Mouse (Mus musculus): Measurements from ENCODE around the gene Fadd. TPM values are rescaled to one million over a fixed set of nuclear protein-coding genes. Genes with fewer than 3 reads are reported as not detected.
A peak's percentile ranks its signal among the peaks of the same experiment; 100 is the strongest.

The Fadd gene
- polyA plus RNA-seq, 1 experiment from 2014 or later = 10.6 TPM

DNA sequence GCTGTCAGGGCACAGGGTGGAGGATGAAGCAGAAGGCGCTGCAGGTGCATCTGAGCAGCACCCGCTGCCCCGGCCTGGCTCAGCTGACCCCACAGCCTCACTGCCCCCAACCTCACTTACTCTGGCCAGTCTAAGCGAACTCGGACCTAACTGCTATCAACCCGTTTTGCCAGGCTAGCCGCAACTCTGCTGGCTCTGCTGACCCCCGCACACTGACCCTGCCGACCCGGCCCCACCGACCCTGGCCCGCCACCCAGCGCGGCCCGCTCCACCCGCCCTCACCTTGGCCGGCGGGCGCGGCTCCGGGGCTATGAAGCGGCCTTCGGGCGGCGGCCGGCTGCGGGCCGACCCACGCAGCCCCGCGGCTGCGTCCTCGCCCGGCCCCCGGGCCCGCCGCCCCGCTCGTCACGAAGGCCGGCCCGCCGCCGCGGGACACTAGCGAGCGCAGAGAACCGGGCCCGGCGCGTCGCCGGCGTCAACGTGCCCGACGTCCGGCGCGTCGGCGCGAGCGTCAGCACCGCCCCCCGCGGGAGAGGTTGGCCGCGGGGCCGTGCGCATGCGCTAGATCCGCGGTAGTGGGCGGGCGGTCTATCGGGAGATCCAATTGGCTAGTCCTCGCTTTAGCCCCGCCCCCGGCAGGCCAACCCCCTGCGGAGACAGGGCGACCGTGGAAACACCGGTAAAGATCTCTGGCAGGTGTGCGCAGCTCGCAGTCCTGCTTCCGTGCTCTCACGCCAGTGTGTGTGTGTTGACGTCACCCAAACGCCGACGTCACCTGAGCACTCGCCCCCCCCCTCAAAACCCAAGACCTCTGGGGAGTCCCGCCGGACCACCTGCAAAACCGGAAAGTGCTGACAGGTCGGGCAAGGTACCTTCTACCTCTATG lies 28.8 kb downstream of the Fadd start, which contains the start of gene Ppfia1:
Gene Ppfia1, minus strand, starts transcription at position 493 of the 886 bp plus-strand sequence.
- H3K27ac ChIP-seq (replicated peaks) = peak within 1 kb of the TSS; percentile 60
- H3K27me3 ChIP-seq = no peaks in the 10 kb centered on the region
- peak; percentile 91 for ATAC-seq (ENCODE audit: insufficient number of reproducible peaks, low FRiP score, low TSS enrichment, low read depth)
- H3K9ac ChIP-seq = peak within 1 kb of the TSS; percentile 98
- under 1% methylated on average over 96 of the region's 97 CpGs for WGBS
- H3K36me3 ChIP-seq = peaks cover 33% of the 10 kb centered on the region
- peak within 1 kb of the TSS; percentile 77 for H3K4me2 ChIP-seq (replicated peaks)
- H3K9me3 ChIP-seq (replicated peaks) = no peaks in the 10 kb centered on the region
- peak within 1 kb of the TSS; percentile 96 for H3K4me3 ChIP-seq (replicated peaks)
- peaks cover 28% of the 10 kb centered on the region for H3K4me1 ChIP-seq

DNA sequence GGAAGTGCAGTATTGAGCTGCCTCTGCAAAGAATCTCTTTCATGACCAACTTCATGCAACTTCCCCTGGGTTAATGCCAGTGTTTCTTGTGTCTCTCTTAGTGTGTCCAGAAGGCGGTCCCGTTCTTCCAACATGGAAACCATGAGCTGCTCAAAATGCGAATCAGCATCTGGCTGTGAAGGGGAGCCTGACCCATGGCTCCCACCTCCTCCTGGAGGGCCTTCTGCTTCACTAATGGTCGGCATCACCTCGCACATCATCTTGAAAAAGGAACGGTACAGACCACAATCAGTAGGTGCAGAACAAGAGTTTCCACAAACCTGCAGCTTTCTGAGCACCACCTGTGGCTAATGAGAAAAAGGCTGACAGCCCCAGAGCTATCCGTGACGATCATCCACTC lies 30.0 kb downstream of the Fadd start:
- H3K4me2 ChIP-seq (replicated peaks) = peak overlapping the region; percentile 77
- no peaks in the 10 kb centered on the region for H3K9me3 ChIP-seq (replicated peaks)
- H3K4me3 ChIP-seq (replicated peaks) = peak overlapping the region; percentile 96
- no peaks in the 10 kb centered on the region for H3K27me3 ChIP-seq
- H3K36me3 ChIP-seq = peaks cover 33% of the 10 kb centered on the region
- peak overlapping the region; percentile 98; the same call in 1 of the 2 replicates for H3K9ac ChIP-seq
- no peak for ATAC-seq (ENCODE audit: insufficient number of reproducible peaks, low FRiP score, low TSS enrichment, low read depth)
- 83% methylated on average over 8 of the region's 8 CpGs for WGBS
- peaks cover 28% of the 10 kb centered on the region for H3K4me1 ChIP-seq
- no peak overlapping the region for H3K27ac ChIP-seq (replicated peaks)

DNA sequence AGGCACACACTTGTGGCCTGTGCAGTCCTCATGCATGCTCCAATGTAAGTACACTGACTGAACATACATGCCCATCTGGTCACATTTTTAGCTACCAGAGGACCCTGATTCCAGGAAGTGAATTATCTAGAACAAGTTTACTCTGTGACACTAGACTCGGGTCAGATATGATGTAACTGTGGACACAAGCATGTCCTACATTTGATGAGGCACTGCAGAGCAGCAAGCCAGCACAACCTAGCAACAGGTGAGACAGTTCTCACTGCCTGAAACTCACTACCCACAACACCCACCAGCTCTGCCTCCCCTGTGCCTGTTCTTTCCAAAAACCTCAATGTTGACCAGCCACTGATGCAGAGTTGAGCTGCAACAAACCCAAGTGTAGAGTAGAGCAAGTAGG lies 31.5 kb downstream of the Fadd start:
- Histone ChIP-seq H3K9ac (0 out of 2 replicates have a peak overlapping the region, but pooled peaks have one; percentile 12), H3K4me1 (peaks cover 28% of the 10 kb centered on the region), H3K27me3 (no peaks in the 10 kb centered on the region), H3K4me2 (replicated peaks) (no peak overlapping the region), H3K27ac (replicated peaks) (no peak overlapping the region), H3K9me3 (replicated peaks) (no peaks in the 10 kb centered on the region), H3K36me3 (peaks cover 39% of the 10 kb centered on the region), H3K4me3 (replicated peaks) (no peak overlapping the region)
- WGBS = 86% methylated on average over 1 of the region's 1 CpGs
- no peak for ATAC-seq (ENCODE audit: insufficient number of reproducible peaks, low FRiP score, low TSS enrichment, low read depth)

DNA sequence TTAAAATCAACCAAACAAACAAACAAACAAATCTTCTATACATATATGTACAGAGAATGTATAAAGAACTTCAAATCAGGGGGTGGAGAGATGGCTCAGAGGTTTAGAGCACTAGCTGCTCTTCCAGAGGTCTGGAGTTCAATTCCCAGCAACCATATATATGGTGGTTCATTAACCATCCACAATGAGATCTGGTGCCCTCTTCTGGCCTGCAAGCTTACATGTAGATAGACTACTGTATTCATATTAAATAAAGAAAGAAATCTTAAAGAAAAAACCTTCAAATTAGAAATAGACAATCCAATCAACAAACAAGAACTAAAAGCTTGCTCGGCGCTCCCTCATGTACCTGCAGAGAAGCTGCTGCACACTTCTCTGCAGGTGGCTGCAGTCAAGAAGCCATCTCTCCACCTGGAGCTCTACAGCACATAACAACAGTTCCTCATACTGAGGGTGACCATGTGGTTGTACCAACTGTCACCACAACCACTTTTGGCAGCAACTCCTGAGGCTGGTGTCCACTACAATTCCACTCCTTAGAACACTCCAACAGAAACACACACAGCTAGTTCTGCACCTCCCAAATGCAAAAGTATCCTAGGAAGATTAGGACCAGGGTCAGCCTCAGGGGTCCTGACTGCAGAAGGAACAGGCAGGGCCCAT lies 32.2 kb downstream of the Fadd start:
- Histone ChIP-seq H3K9me3 (replicated peaks) (no peaks in the 10 kb centered on the region), H3K36me3 (peaks cover 39% of the 10 kb centered on the region), H3K4me1 (peaks cover 28% of the 10 kb centered on the region), H3K27ac (replicated peaks) (no peak overlapping the region), H3K4me3 (replicated peaks) (no peak overlapping the region), H3K4me2 (replicated peaks) (no peak overlapping the region), H3K9ac (no peak overlapping the region), H3K27me3 (no peaks in the 10 kb centered on the region)
- ATAC-seq (ENCODE audit: insufficient number of reproducible peaks, low FRiP score, low TSS enrichment, low read depth) = no peak
- 100% methylated on average over 2 of the region's 2 CpGs for WGBS

DNA sequence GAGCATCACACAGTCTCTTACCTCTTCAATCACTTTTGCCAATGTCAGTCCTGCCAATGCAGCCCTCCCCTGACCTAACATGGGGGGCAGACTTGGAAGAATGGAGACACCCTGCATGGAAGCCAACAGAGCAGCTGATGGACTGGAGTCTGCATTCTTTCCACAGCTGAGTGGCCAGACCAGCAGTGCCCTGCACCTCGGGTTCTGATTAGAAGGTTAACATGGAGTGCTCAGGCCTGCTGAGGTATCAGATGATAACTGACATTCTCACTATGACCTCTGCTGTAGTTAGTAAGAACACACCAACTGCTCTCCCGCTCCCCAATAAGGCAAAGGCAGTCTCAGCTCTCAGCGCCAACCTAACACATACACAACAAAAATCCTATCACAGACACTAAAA lies 37.0 kb downstream of the Fadd start:
- WGBS = 88% methylated on average over 3 of the region's 3 CpGs
- Histone ChIP-seq H3K36me3 (peaks cover 22% of the 10 kb centered on the region), H3K4me2 (replicated peaks) (no peak overlapping the region), H3K27ac (replicated peaks) (no peak overlapping the region), H3K27me3 (no peaks in the 10 kb centered on the region), H3K4me3 (replicated peaks) (no peak overlapping the region), H3K9me3 (replicated peaks) (no peaks in the 10 kb centered on the region), H3K9ac (no peak overlapping the region), H3K4me1 (0 out of 2 replicates have a peak, but pooled peaks cover under 1% of the 10 kb centered on the region)
- ATAC-seq (ENCODE audit: insufficient number of reproducible peaks, low FRiP score, low TSS enrichment, low read depth) = no peak

DNA sequence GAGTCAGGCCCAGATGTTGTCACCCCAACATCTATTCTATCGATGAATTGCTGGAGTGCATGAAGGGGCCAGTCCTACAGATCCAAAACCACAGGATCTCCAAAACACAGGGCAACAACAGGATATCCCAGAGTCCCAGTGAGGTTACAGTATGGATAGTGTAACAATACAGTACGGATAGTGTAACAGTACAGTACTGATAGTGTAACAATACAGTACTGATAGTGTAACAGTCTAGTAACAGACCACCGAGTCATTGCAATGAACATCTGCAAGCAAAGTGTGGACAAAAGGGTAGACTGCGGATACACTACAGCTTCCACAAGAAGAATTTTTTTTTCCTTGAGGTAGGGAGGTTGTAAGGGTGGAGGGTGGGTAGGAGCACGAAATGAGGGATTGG lies 40.9 kb downstream of the Fadd start:
- H3K36me3 ChIP-seq = no peaks in the 10 kb centered on the region
- ATAC-seq (ENCODE audit: insufficient number of reproducible peaks, low FRiP score, low TSS enrichment, low read depth) = no peak
- no peak overlapping the region for H3K4me3 ChIP-seq (replicated peaks)
- H3K9ac ChIP-seq = no peak overlapping the region
- no peak overlapping the region for H3K4me2 ChIP-seq (replicated peaks)
- no peaks in the 10 kb centered on the region for H3K9me3 ChIP-seq (replicated peaks)
- peaks cover 26% of the 10 kb centered on the region for H3K4me1 ChIP-seq
- no peak overlapping the region for H3K27ac ChIP-seq (replicated peaks)
- 92% methylated on average over 5 of the region's 5 CpGs for WGBS
- no peaks in the 10 kb centered on the region for H3K27me3 ChIP-seq

GRCm38 (mm10) chr7:144539146-144539545 lies 43.1 kb downstream of the Fadd start:
- no peaks in the 10 kb centered on the region for H3K36me3 ChIP-seq
- peaks cover 48% of the 10 kb centered on the region for H3K4me1 ChIP-seq
- no peak overlapping the region for H3K4me2 ChIP-seq (replicated peaks)
- no peaks in the 10 kb centered on the region for H3K27me3 ChIP-seq
- 0 out of 2 replicates have a peak, but pooled peaks have one; percentile 21 for ATAC-seq (ENCODE audit: insufficient number of reproducible peaks, low FRiP score, low TSS enrichment, low read depth)
- WGBS = 82% methylated on average over 2 of the region's 2 CpGs
- no peaks in the 10 kb centered on the region for H3K9me3 ChIP-seq (replicated peaks)
- H3K9ac ChIP-seq = no peak overlapping the region
- no peak overlapping the region for H3K4me3 ChIP-seq (replicated peaks)
- H3K27ac ChIP-seq (replicated peaks) = peak overlapping the region; percentile 80; the same call in 1 of the 2 replicates

DNA sequence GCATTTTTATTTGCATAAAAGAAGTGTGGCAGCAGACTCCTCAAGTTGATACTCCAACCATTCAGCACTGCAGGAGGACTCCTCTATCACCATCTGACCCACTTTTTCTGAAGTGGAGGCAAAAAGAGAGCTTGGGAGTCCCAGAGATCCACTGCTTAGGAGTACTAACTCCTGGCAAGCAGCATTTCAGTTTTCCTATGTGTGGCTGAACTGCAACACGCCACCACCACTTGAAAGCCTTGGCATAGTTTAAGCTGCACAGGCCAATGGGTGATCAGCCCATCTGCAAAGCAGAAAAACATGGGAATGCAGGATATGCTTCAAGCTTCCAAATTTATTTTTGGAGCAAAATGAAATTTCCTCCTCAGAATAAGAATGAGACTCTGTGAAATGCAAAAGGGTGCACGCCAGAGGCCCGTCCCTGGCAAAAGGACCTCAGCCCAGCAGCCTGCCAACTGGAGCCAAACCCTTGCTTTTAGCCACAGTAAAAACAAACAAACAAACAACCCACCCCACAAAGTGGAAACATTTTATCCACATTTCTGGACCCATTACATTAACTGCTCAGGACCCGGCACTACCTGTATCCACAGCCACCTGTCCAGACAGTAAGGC lies 44.1 kb downstream of the Fadd start:
- Histone ChIP-seq H3K36me3 (no peaks in the 10 kb centered on the region), H3K9ac (no peak overlapping the region), H3K27me3 (no peaks in the 10 kb centered on the region), H3K4me2 (replicated peaks) (no peak overlapping the region), H3K9me3 (replicated peaks) (no peaks in the 10 kb centered on the region), H3K27ac (replicated peaks) (peak overlapping the region; percentile 80), H3K4me3 (replicated peaks) (no peak overlapping the region), H3K4me1 (peaks cover 48% of the 10 kb centered on the region)
- ATAC-seq (ENCODE audit: insufficient number of reproducible peaks, low FRiP score, low TSS enrichment, low read depth) = peak; percentile 73
- WGBS = 55% methylated on average over 4 of the region's 4 CpGs

DNA sequence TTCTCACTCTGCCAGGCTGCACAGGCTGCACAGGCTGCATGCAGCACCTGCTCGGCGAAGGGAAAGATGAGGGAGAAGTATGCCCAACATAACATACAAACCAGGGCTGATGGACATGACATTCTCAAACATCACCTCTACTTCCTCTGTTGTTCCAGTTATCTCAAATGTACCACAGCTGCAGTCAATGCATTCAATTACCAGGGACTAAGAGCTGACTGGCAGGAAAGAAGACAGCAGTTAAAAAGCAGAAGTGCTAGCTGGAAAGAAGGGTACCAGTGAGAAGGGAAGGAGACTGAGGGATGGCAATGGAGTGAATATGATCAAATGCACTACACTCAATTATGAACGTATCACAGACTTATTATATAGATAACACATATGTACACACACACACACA lies 45.9 kb downstream of the Fadd start:
- no peak overlapping the region for H3K4me3 ChIP-seq (replicated peaks)
- WGBS = 93% methylated on average over 3 of the region's 3 CpGs
- no peak overlapping the region for H3K27ac ChIP-seq (replicated peaks)
- no peaks in the 10 kb centered on the region for H3K36me3 ChIP-seq
- peaks cover 51% of the 10 kb centered on the region for H3K4me1 ChIP-seq
- no peak for ATAC-seq (ENCODE audit: insufficient number of reproducible peaks, low FRiP score, low TSS enrichment, low read depth)
- H3K9ac ChIP-seq = no peak overlapping the region
- H3K27me3 ChIP-seq = no peaks in the 10 kb centered on the region
- no peaks in the 10 kb centered on the region for H3K9me3 ChIP-seq (replicated peaks)
- H3K4me2 ChIP-seq (replicated peaks) = no peak overlapping the region

DNA sequence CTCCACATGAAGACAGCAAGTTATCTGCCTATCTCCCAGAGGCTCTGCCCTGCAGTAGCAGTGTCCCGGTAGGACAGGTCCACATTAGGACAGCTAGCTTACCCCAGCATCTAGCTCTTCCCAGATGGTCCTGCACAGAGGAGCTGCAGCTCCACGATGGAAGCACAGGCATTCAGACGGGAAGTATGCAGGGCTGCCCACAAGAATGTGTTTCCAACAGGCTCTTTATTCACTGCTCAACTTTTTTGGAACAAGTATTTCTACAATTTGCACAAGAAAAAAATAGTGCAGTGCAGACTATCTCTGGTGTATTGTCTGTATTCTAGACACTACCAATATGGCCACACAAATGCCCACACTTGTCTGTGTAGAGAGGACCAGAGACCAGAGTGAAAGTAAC lies 47.5 kb downstream of the Fadd start:
- no peak overlapping the region for H3K4me3 ChIP-seq (replicated peaks)
- peak overlapping the region; percentile 40; the same call in 1 of the 2 replicates for H3K27ac ChIP-seq (replicated peaks)
- ATAC-seq (ENCODE audit: insufficient number of reproducible peaks, low FRiP score, low TSS enrichment, low read depth) = no peak
- WGBS = 18% methylated on average over 3 of the region's 3 CpGs
- no peaks in the 10 kb centered on the region for H3K9me3 ChIP-seq (replicated peaks)
- H3K9ac ChIP-seq = no peak overlapping the region
- peaks cover 51% of the 10 kb centered on the region for H3K4me1 ChIP-seq
- H3K27me3 ChIP-seq = no peaks in the 10 kb centered on the region
- H3K4me2 ChIP-seq (replicated peaks) = no peak overlapping the region
- no peaks in the 10 kb centered on the region for H3K36me3 ChIP-seq
